Mouse (Mus musculus) erythroblast, embryonic 14.5 days (primary cell): Measurements from ENCODE around the gene Olfr1396. TPM values are rescaled to one million over a fixed set of nuclear protein-coding genes. Genes with fewer than 3 reads are reported as not detected.

Experiments
- polyA plus RNA-seq: library from polyadenylated mRNA; stranded (reverse); fragments of >175 nt; gene quantifications from 2 replicates; pipeline ENCODE4 v1.2.3, GENCODE M21; 2012

Olfr1396 gene
- polyA plus RNA-seq, 1 experiment: not detected

Other genes with a start within 250 kb of the Olfr1396 start
- 0.11 TPM in 1 of 2 replicates, not detected in the other for gene Irgm1, start 243.2 kb downstream of the Olfr1396 start, polyA plus RNA-seq
- gene Gm5431, start 212.7 kb downstream of the Olfr1396 start, polyA plus RNA-seq: not detected in 2 replicates
- gene Psme2b, start 168.7 kb downstream of the Olfr1396 start, polyA plus RNA-seq: 0.08 and 0.19 TPM in 2 replicates
- 0.02 TPM in 1 of 2 replicates, not detected in the other for gene Olfr56, start 136.0 kb downstream of the Olfr1396 start, polyA plus RNA-seq
- not detected in 2 replicates for gene 9930111J21Rik1, start 135.5 kb downstream of the Olfr1396 start, polyA plus RNA-seq
- gene Gm12185, start 122.6 kb downstream of the Olfr1396 start, polyA plus RNA-seq: not detected in 2 replicates
- gene Tgtp1, start 120.7 kb downstream of the Olfr1396 start, polyA plus RNA-seq: not detected in 2 replicates
- 0.02 TPM in 1 of 2 replicates, not detected in the other for gene 9930111J21Rik2, start 63.6 kb downstream of the Olfr1396 start, polyA plus RNA-seq
- gene Tgtp2, start 50.7 kb downstream of the Olfr1396 start, polyA plus RNA-seq: not detected in 2 replicates
- gene Ifi47, start 38.3 kb downstream of the Olfr1396 start, polyA plus RNA-seq: not detected in 2 replicates
- not detected in 2 replicates for gene Olfr1395, start 27.4 kb upstream of the Olfr1396 start, polyA plus RNA-seq
- not detected in 2 replicates for gene Olfr1394, start 39.5 kb upstream of the Olfr1396 start, polyA plus RNA-seq
- gene Btnl9, start 72.3 kb upstream of the Olfr1396 start, polyA plus RNA-seq: not detected in 2 replicates
- 0.02 and 0.16 TPM in 2 replicates for gene Zfp62, start 88.4 kb upstream of the Olfr1396 start, polyA plus RNA-seq
- 6.7 and 7.3 TPM in 2 replicates for gene Mgat1, start 129.3 kb upstream of the Olfr1396 start, polyA plus RNA-seq
- not detected in 2 replicates for gene Olfr1393, start 163.4 kb upstream of the Olfr1396 start, polyA plus RNA-seq
- gene Olfr1392, start 170.4 kb upstream of the Olfr1396 start, polyA plus RNA-seq: 0.01 TPM in 1 of 2 replicates, not detected in the other
- gene Olfr10, start 189.9 kb upstream of the Olfr1396 start, polyA plus RNA-seq: not detected in 2 replicates
- not detected in 2 replicates for gene Olfr1391, start 207.9 kb upstream of the Olfr1396 start, polyA plus RNA-seq
- not detected in 2 replicates for gene Olfr1390, start 220.3 kb upstream of the Olfr1396 start, polyA plus RNA-seq